Mouse (Mus musculus) erythroblast, embryonic 14.5 days (primary cell): ENCODE measurements around the gene Gnat1. TPM values are rescaled to one million over a fixed set of nuclear protein-coding genes. Genes with fewer than 3 reads are reported as not detected.

Source experiments
- H3K27me3 ChIP-seq: 2 replicates; pipeline ENCODE4 v1.6.1; 2012; ENCODE audit warnings: inconsistent platforms; ENCODE audit not compliant: control insufficient read depth
- H3K36me3 ChIP-seq: 2 replicates; pipeline ENCODE4 v1.6.1; 2012; ENCODE audit warnings: mild to moderate bottlenecking, inconsistent platforms; ENCODE audit not compliant: control insufficient read depth
- H3K4me1 ChIP-seq: 2 replicates; pipeline ENCODE4 v1.6.1; 2012; ENCODE audit warnings: inconsistent platforms; ENCODE audit not compliant: control insufficient read depth
- H3K4me3 ChIP-seq: replicated peaks from 2 replicates; pipeline ENCODE3; 2012; ENCODE audit warnings: moderate library complexity, mild to moderate bottlenecking, inconsistent platforms
- H3K9me3 ChIP-seq: 2 replicates; pipeline ENCODE4 v1.6.1; 2012; ENCODE audit warnings: low read length, inconsistent platforms, mixed read lengths; ENCODE audit not compliant: control insufficient read depth
- GATA1 ChIP-seq: IDR thresholded peaks from 2 replicates; pipeline ENCODE4 v1.6.1; 2012; ENCODE audit warnings: low read length, inconsistent platforms, mixed read lengths
- TAL1 ChIP-seq: IDR thresholded peaks from 3 replicates; pipeline ENCODE4 v1.6.1; 2012; ENCODE audit warnings: low read length, inconsistent platforms, mixed read lengths
- polyA plus RNA-seq: library from polyadenylated mRNA; stranded (reverse); fragments of >175 nt; gene quantifications from 2 replicates; pipeline ENCODE4 v1.2.3, GENCODE M21; 2012

Gnat1 gene
- polyA plus RNA-seq, 1 experiment: not detected

DNA sequence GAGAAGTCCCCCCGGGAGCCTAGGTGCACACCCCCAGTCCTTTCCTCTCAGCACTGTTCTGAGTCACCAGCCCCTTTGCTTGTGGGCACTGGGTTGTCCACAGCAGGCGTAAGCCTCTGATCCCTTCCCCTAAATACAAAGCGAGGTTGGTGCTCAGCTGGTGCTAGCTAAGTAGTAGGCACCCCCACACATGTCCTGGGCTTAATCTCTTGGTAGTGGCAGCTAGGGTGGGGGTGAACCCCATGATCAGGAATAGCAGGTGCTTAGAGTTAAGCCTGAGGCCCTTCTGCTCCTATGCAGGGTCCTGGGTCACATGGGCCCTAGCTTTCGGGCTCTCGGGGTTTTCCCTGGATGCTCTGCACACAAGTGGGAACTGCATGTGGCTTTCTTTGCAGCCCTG, 22.4 kb downstream of the Gnat1 start:
- peaks cover 5% of the 10 kb centered on the region; the same call in 1 of the 2 replicates for H3K36me3 ChIP-seq
- H3K4me3 ChIP-seq: no peak overlapping the region
- H3K9me3 ChIP-seq: no peaks in the 10 kb centered on the region
- H3K4me1 ChIP-seq: no peaks in the 10 kb centered on the region
- H3K27me3 ChIP-seq: peaks cover 2% of the 10 kb centered on the region; the same call in 1 of the 2 replicates
- no peak for TF ChIP-seq TAL1
- no peak for TF ChIP-seq GATA1

DNA sequence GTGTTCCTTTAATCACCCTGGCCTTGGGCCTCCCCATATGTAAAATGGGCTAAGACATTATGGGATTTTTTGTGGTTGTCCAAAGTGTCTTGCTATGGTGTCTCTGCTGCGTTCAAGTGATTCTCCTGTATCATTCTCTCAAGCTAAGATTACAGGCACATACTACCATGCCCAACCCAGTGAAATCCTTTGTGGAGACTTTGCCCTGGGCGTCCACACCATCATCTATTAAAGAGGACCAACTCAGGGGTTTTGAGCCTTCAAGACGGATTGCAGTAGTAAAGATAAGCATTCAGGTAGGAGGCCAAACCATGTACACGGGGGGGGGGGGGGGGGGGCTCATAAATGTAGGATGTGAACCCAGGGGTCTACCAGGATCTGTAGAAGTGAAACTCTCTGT, 24.9 kb downstream of the Gnat1 start:
- Histone ChIP-seq H3K9me3 (no peaks in the 10 kb centered on the region), H3K27me3 (peaks cover 5% of the 10 kb centered on the region), H3K4me1 (no peaks in the 10 kb centered on the region), H3K36me3 (peaks cover 5% of the 10 kb centered on the region; the same call in 1 of the 2 replicates), H3K4me3 (no peak overlapping the region)
- TF ChIP-seq TAL1: no peak
- no peak for TF ChIP-seq GATA1

GRCm38 (mm10) chr9:107653474-107653873, 26.0 kb downstream of the Gnat1 start:
- H3K9me3 ChIP-seq: no peaks in the 10 kb centered on the region
- peaks cover 8% of the 10 kb centered on the region for H3K27me3 ChIP-seq
- H3K4me3 ChIP-seq: no peak overlapping the region
- no peaks in the 10 kb centered on the region for H3K4me1 ChIP-seq
- peaks cover 5% of the 10 kb centered on the region; the same call in 1 of the 2 replicates for H3K36me3 ChIP-seq
- TF ChIP-seq GATA1: no peak
- no peak for TF ChIP-seq TAL1

- Histone ChIP-seq H3K36me3 (peaks cover 5% of the 10 kb centered on the region; the same call in 1 of the 2 replicates), H3K4me3 (no peak overlapping the region), H3K27me3 (peaks cover 8% of the 10 kb centered on the region; the same call in 1 of the 2 replicates), H3K9me3 (no peaks in the 10 kb centered on the region), H3K4me1 (no peaks in the 10 kb centered on the region)
- TF ChIP-seq TAL1 (no peak), GATA1 (no peak)
These were observed 28.6 kb downstream of the Gnat1 start for GRCm38 (mm10) chr9:107650708-107651481.

DNA sequence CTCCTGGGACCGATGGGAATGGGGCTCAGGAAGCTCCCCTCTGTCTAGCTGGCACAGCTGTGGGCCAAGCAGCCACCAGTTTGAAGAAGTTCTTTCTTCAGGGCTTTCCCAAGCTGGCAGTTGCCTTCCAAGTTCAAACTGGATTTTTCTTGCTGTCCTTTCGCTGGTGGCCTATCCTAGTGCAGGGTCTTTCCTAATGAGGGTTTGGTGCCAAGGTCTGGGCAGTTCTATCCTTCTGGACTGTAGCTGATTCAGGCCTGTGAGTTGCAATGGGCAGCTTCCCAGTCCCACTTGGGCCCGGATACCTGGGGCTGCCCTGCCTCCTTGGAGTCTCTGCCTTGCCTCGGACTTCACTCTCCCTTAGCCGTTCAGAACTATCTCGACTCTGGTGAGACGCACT, 29.3 kb downstream of the Gnat1 start:
- Histone ChIP-seq H3K27me3 (peaks cover 10% of the 10 kb centered on the region), H3K4me3 (no peak overlapping the region), H3K4me1 (peaks cover 6% of the 10 kb centered on the region), H3K36me3 (peaks cover 4% of the 10 kb centered on the region; the same call in 1 of the 2 replicates), H3K9me3 (no peaks in the 10 kb centered on the region)
- no peak for TF ChIP-seq TAL1
- no peak for TF ChIP-seq GATA1

DNA sequence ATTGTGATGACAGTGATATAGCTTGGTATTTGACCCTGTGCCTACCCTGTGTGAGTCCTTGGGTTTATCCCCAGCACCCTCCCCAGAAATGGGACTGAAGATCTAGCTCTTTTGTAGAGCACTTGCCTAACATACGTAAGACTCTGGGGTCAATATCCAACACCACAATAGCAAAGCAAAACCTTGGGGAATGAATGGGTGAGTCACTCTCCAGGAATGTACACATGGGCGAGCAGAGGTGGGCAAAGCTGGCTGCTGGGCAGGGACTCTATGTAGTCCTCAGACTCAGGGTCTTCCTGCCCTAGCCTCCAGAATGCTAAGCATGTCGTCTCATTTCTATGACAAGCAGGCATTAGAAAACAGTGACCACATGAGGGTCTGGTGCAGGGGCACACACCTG, 30.7 kb downstream of the Gnat1 start:
- no peaks in the 10 kb centered on the region; the same call in 1 of the 2 replicates for H3K36me3 ChIP-seq
- H3K4me1 ChIP-seq: peaks cover 20% of the 10 kb centered on the region
- H3K9me3 ChIP-seq: no peaks in the 10 kb centered on the region
- no peak overlapping the region for H3K4me3 ChIP-seq
- H3K27me3 ChIP-seq: peaks cover 14% of the 10 kb centered on the region
- TF ChIP-seq GATA1 (no peak), TAL1 (no peak)

DNA sequence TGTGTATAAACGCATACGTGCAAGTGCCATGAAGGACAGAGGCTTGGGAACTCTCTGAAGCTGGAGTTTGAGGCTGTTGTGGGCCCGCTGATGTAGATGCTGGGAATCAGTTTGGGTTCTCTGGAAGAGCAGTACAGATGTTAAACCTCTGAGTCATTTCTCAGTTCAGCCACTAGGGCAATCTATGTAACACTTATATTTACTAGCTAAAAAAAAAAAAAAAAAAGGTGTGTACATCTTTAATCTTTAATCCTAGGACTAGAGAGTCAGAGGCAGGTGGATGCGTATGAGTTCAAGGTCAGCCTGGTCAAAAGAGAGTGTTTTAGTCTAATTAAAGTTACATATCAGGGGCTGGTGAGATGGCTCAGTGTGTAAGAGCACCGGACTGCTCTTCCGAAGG, 32.5 kb downstream of the Gnat1 start:
- Histone ChIP-seq H3K36me3 (no peaks in the 10 kb centered on the region; the same call in 1 of the 2 replicates), H3K4me3 (no peak overlapping the region), H3K9me3 (no peaks in the 10 kb centered on the region), H3K4me1 (peaks cover 28% of the 10 kb centered on the region), H3K27me3 (peaks cover 14% of the 10 kb centered on the region)
- TF ChIP-seq GATA1 (no peak), TAL1 (no peak)

DNA sequence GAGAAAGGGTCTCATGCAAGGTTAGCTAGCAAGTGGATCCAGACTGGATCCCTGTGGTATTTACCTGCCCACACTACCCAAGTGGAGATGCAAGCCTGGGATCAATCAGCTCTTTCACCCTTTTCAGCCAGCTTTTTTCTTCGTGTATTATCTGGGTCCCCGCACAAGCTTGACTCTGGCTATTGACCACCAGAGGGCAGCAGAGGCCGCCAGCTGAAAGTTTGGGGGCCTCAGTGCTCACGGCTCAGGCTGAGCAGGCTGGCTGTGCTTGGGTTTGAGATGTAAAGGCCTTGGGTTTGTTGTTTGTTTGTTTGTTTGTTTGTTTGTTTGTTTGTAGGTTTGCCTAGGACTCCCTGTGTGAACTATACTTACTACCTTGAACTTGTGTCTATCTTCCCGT, 33.9 kb downstream of the Gnat1 start:
- Histone ChIP-seq H3K4me3 (no peak overlapping the region), H3K9me3 (no peaks in the 10 kb centered on the region), H3K27me3 (peaks cover 14% of the 10 kb centered on the region), H3K4me1 (peaks cover 28% of the 10 kb centered on the region), H3K36me3 (no peaks in the 10 kb centered on the region)
- no peak for TF ChIP-seq TAL1
- no peak; the same call in 1 of the 2 replicates for TF ChIP-seq GATA1

- Histone ChIP-seq H3K4me1 (peaks cover 31% of the 10 kb centered on the region), H3K36me3 (no peaks in the 10 kb centered on the region), H3K27me3 (peaks cover 14% of the 10 kb centered on the region), H3K4me3 (no peak overlapping the region), H3K9me3 (no peaks in the 10 kb centered on the region)
- no peak for TF ChIP-seq GATA1
- TF ChIP-seq TAL1: no peak
These were observed 34.4 kb downstream of the Gnat1 start for GRCm38 (mm10) chr9:107645153-107645510.
